Mouse (Mus musculus): ENCODE measurements at regions not wholly inside any gene's neighbourhood (a gene's known extent, or its start where the extent isn't known, plus 50 kb on each side); places are given as distances from the start of the nearest gene placed in this dataset.

DNA sequence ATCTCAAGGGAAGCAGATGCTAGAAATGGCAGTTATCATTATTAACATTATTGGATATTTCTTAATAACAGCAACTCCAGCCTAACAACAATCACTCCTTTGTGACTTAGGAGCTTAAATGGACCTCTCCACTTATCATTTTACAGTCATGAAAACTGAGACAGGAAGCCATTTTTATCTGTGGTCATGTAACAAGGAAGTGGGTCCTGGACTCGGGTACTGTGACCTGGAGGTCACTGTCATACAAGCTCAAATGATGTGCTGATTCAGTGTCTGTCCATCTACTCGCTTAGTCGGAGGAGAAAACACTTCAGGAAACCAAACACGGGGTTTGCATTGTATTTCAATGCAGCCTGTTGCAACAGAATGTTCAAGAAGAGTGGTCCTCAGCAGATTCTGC is 176.4 kb downstream of the Gm10260 start:
- WGBS: 88% methylated on average over 4 of the region's 4 CpGs
- Histone ChIP-seq H3K27me3 (ENCODE audit: control insufficient read depth, insufficient read depth, low read length) (no peaks in the 10 kb centered on the region), H3K36me3 (ENCODE audit: control insufficient read depth, insufficient read depth, low read length) (no peaks in the 10 kb centered on the region), H3K4me1 (ENCODE audit: control insufficient read depth, insufficient read depth, low read length) (no peaks in the 10 kb centered on the region), H3K4me2 (ENCODE audit: low read depth, low read length) (no peak overlapping the region), H3K27ac (ENCODE audit: low read depth, low read length) (no peak overlapping the region), H3K9ac (replicated peaks; ENCODE audit: low read depth, low read length) (no peak overlapping the region), H3K9me3 (ENCODE audit: control insufficient read depth, low read length) (no peaks in the 10 kb centered on the region), H3K4me3 (ENCODE audit: low read depth, low read length) (no peak overlapping the region)
- ATAC-seq (ENCODE audit: low read depth): no peak

GRCm38 (mm10) chr13:97581380-97581779 is 179.1 kb downstream of the Gm10260 start:
- no peak for ATAC-seq (ENCODE audit: low read depth)
- H3K27ac ChIP-seq (ENCODE audit: low read depth, low read length): no peak overlapping the region
- WGBS: 89% methylated on average over 4 of the region's 4 CpGs

DNA sequence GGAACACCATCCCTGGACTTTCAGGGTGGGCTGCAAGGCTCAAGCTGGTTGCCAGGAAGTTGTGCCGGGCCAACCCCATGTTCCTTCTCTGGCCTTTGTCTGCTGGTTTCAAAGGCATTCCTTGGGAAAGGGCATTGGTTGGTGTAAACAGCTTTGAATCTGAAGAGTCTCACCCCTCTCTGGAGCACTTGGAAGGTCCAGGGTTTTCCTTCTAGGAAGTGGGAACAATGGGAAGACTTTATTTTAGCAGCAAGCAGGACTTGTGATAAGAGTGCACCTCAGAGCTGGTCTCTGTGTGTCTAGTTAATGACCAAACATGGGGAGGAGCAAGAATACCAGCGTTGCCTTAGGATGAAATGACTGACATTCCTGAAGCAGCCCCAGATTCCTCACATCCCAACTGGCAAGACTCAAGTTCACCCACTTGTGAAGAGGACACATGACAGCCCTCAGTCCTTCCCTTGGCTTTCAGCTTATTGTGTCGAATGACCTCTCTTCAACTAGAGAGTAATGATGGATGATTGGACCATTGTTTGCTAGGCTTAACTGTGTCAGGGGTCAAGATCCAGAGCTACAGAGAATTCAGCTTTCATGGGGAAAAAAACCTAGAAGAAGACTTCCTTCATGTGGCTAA is 180.1 kb downstream of the Gm10260 start:
- no peak overlapping the region for H3K4me2 ChIP-seq (ENCODE audit: low read depth, low read length)
- no peak overlapping the region for H3K9ac ChIP-seq (replicated peaks; ENCODE audit: low read depth, low read length)
- H3K27me3 ChIP-seq (ENCODE audit: control insufficient read depth, insufficient read depth, low read length): no peaks in the 10 kb centered on the region
- 18% methylated on average over 3 of the region's 3 CpGs for WGBS
- peaks cover 7% of the 10 kb centered on the region for H3K4me1 ChIP-seq (ENCODE audit: control insufficient read depth, insufficient read depth, low read length)
- no peak overlapping the region for H3K4me3 ChIP-seq (ENCODE audit: low read depth, low read length)
- no peak for ATAC-seq (ENCODE audit: low read depth)
- H3K27ac ChIP-seq (ENCODE audit: low read depth, low read length): no peak overlapping the region
- no peaks in the 10 kb centered on the region for H3K36me3 ChIP-seq (ENCODE audit: control insufficient read depth, insufficient read depth, low read length)
- H3K9me3 ChIP-seq (ENCODE audit: control insufficient read depth, low read length): no peaks in the 10 kb centered on the region

More at GRCm38 (mm10) chr13:97581380-97581779, 179.1 kb downstream of the Gm10260 start:
- Histone ChIP-seq H3K9ac (replicated peaks; ENCODE audit: low read depth, low read length) (no peak overlapping the region), H3K27me3 (ENCODE audit: control insufficient read depth, insufficient read depth, low read length) (no peaks in the 10 kb centered on the region), H3K36me3 (ENCODE audit: control insufficient read depth, insufficient read depth, low read length) (no peaks in the 10 kb centered on the region), H3K9me3 (ENCODE audit: control insufficient read depth, low read length) (no peaks in the 10 kb centered on the region), H3K4me1 (ENCODE audit: control insufficient read depth, insufficient read depth, low read length) (peaks cover 7% of the 10 kb centered on the region), H3K4me3 (ENCODE audit: low read depth, low read length) (no peak overlapping the region), H3K4me2 (ENCODE audit: low read depth, low read length) (no peak overlapping the region)

- Histone ChIP-seq H3K9ac (replicated peaks; ENCODE audit: low read depth, low read length) (no peak overlapping the region), H3K4me2 (ENCODE audit: low read depth, low read length) (no peak overlapping the region), H3K27me3 (ENCODE audit: control insufficient read depth, insufficient read depth, low read length) (no peaks in the 10 kb centered on the region), H3K4me1 (ENCODE audit: control insufficient read depth, insufficient read depth, low read length) (peaks cover 7% of the 10 kb centered on the region), H3K27ac (ENCODE audit: low read depth, low read length) (no peak overlapping the region), H3K9me3 (ENCODE audit: control insufficient read depth, low read length) (no peaks in the 10 kb centered on the region), H3K4me3 (ENCODE audit: low read depth, low read length) (no peak overlapping the region), H3K36me3 (ENCODE audit: control insufficient read depth, insufficient read depth, low read length) (no peaks in the 10 kb centered on the region)
- no peak for ATAC-seq (ENCODE audit: low read depth)
- WGBS: 72% methylated on average over 5 of the region's 5 CpGs
Observed at GRCm38 (mm10) chr13:97578595-97578994, 181.8 kb downstream of the Gm10260 start.

- Histone ChIP-seq H3K4me2 (ENCODE audit: low read depth, low read length) (no peak overlapping the region), H3K27me3 (ENCODE audit: control insufficient read depth, insufficient read depth, low read length) (no peaks in the 10 kb centered on the region), H3K4me1 (ENCODE audit: control insufficient read depth, insufficient read depth, low read length) (peaks cover 7% of the 10 kb centered on the region), H3K4me3 (ENCODE audit: low read depth, low read length) (no peak overlapping the region), H3K9ac (replicated peaks; ENCODE audit: low read depth, low read length) (no peak overlapping the region), H3K9me3 (ENCODE audit: control insufficient read depth, low read length) (no peaks in the 10 kb centered on the region), H3K36me3 (ENCODE audit: control insufficient read depth, insufficient read depth, low read length) (no peaks in the 10 kb centered on the region), H3K27ac (ENCODE audit: low read depth, low read length) (no peak overlapping the region)
- WGBS: 27% methylated on average over 9 of the region's 9 CpGs
- no peak for ATAC-seq (ENCODE audit: low read depth)
Observed at GRCm38 (mm10) chr13:97577081-97577785, 183.2 kb downstream of the Gm10260 start.

- Histone ChIP-seq H3K4me2 (ENCODE audit: low read depth, low read length) (no peak overlapping the region), H3K9me3 (ENCODE audit: control insufficient read depth, low read length) (no peaks in the 10 kb centered on the region), H3K4me1 (ENCODE audit: control insufficient read depth, insufficient read depth, low read length) (peaks cover 7% of the 10 kb centered on the region), H3K9ac (replicated peaks; ENCODE audit: low read depth, low read length) (no peak overlapping the region), H3K27ac (ENCODE audit: low read depth, low read length) (no peak overlapping the region), H3K4me3 (ENCODE audit: low read depth, low read length) (no peak overlapping the region), H3K36me3 (ENCODE audit: control insufficient read depth, insufficient read depth, low read length) (no peaks in the 10 kb centered on the region), H3K27me3 (ENCODE audit: control insufficient read depth, insufficient read depth, low read length) (no peaks in the 10 kb centered on the region)
- 23% methylated on average over 3 of the region's 3 CpGs for WGBS
- ATAC-seq (ENCODE audit: low read depth): no peak
Observed at GRCm38 (mm10) chr13:97573601-97574000, 186.8 kb downstream of the Gm10260 start.

GRCm38 (mm10) chr13:97572352-97572751 is 188.1 kb downstream of the Gm10260 start:
- Histone ChIP-seq H3K27me3 (ENCODE audit: control insufficient read depth, insufficient read depth, low read length) (no peaks in the 10 kb centered on the region), H3K4me1 (ENCODE audit: control insufficient read depth, insufficient read depth, low read length) (peaks cover 7% of the 10 kb centered on the region), H3K4me3 (ENCODE audit: low read depth, low read length) (no peak overlapping the region), H3K9me3 (ENCODE audit: control insufficient read depth, low read length) (no peaks in the 10 kb centered on the region), H3K27ac (ENCODE audit: low read depth, low read length) (no peak overlapping the region), H3K9ac (replicated peaks; ENCODE audit: low read depth, low read length) (no peak overlapping the region), H3K36me3 (ENCODE audit: control insufficient read depth, insufficient read depth, low read length) (no peaks in the 10 kb centered on the region), H3K4me2 (ENCODE audit: low read depth, low read length) (no peak overlapping the region)
- ATAC-seq (ENCODE audit: low read depth): no peak
- WGBS: 34% methylated on average over 3 of the region's 3 CpGs

- Histone ChIP-seq H3K9ac (replicated peaks; ENCODE audit: low read depth, low read length) (no peak overlapping the region), H3K4me3 (ENCODE audit: low read depth, low read length) (no peak overlapping the region), H3K36me3 (ENCODE audit: control insufficient read depth, insufficient read depth, low read length) (no peaks in the 10 kb centered on the region), H3K4me1 (ENCODE audit: control insufficient read depth, insufficient read depth, low read length) (no peaks in the 10 kb centered on the region), H3K27me3 (ENCODE audit: control insufficient read depth, insufficient read depth, low read length) (no peaks in the 10 kb centered on the region), H3K4me2 (ENCODE audit: low read depth, low read length) (no peak overlapping the region), H3K27ac (ENCODE audit: low read depth, low read length) (no peak overlapping the region), H3K9me3 (ENCODE audit: control insufficient read depth, low read length) (no peaks in the 10 kb centered on the region)
- no peak for ATAC-seq (ENCODE audit: low read depth)
- WGBS: 74% methylated on average over 1 of the region's 1 CpGs
Observed at GRCm38 (mm10) chr13:97570009-97570408, 190.4 kb downstream of the Gm10260 start.

GRCm38 (mm10) chr13:97567632-97568031 is 192.8 kb downstream of the Gm10260 start:
- Histone ChIP-seq H3K9me3 (ENCODE audit: control insufficient read depth, low read length) (no peaks in the 10 kb centered on the region), H3K27me3 (ENCODE audit: control insufficient read depth, insufficient read depth, low read length) (no peaks in the 10 kb centered on the region), H3K27ac (ENCODE audit: low read depth, low read length) (no peak overlapping the region), H3K36me3 (ENCODE audit: control insufficient read depth, insufficient read depth, low read length) (no peaks in the 10 kb centered on the region), H3K4me3 (ENCODE audit: low read depth, low read length) (no peak overlapping the region), H3K4me2 (ENCODE audit: low read depth, low read length) (no peak overlapping the region), H3K9ac (replicated peaks; ENCODE audit: low read depth, low read length) (no peak overlapping the region), H3K4me1 (ENCODE audit: control insufficient read depth, insufficient read depth, low read length) (no peaks in the 10 kb centered on the region)
- WGBS: 85% methylated on average over 3 of the region's 3 CpGs
- no peak for ATAC-seq (ENCODE audit: low read depth)
